9 mouse cellular contexts compared by ENCODE assay signal in genomic region chr5:140962945-140963344, GRCm38 (mm10). TPM values are rescaled to one million over a fixed set of nuclear protein-coding genes. Genes with fewer than 3 reads are reported as not detected.
DNase-seq lines count a peak whose midpoint lies in the region; ATAC-seq and TF ChIP-seq lines count a peak whose summit lies in the region.
"Had no signal": no experiment of that assay in that cellular context is flagged by ENCODE, and none has a peak within 500 bp of the region (broad histone marks: within the 10 kb centered on the region; RNA-seq: fewer than 3 reads in every experiment).

No protein-coding gene starts in this region.

- no peak for TF ChIP-seq POLR2A in cerebellum, adult 2 months (IDR thresholded peaks at IDR 0.05; ENCODE audit: borderline replicate concordance, insufficient read depth, low read length)
- TF ChIP-seq POLR2A in bone marrow, adult 2 months (IDR thresholded peaks at IDR 0.05; ENCODE audit: borderline replicate concordance, control insufficient read depth, low read depth, low read length) = no peak

- peak; percentile 42; the same call in 1 of the 2 replicates for TF ChIP-seq CTCF in cerebellum, adult 2 months (IDR thresholded peaks at IDR 0.05; ENCODE audit: borderline replicate concordance, insufficient read depth, low read depth, low read length)
- peak; percentile 59 for TF ChIP-seq CTCF in bone marrow, adult 2 months (IDR thresholded peaks at IDR 0.05; ENCODE audit: control insufficient read depth, insufficient read depth, low read length)
- peak; percentile 62 for TF ChIP-seq CTCF in stomach, postnatal 0 days (IDR thresholded peaks at IDR 0.05; ENCODE audit: low read depth)

- H3K9me3 ChIP-seq in stomach, postnatal 0 days (ENCODE audit: control insufficient read depth, low read length) = no peaks in the 10 kb centered on the region

- 25% methylated on average over 9 of the region's 9 CpGs for whole genome bisulfite sequencing in cerebellum, adult 2 months
- 32% methylated on average over 9 of the region's 9 CpGs for WGBS in bone marrow, adult 2 months
- WGBS in stomach, postnatal 0 days = 35% methylated on average over 9 of the region's 9 CpGs

- H3K4me1 ChIP-seq in cerebellum, adult 2 months (ENCODE audit: control insufficient read depth, insufficient read depth, low read length) = peaks cover 3% of the 10 kb centered on the region; the same call in 1 of the 2 replicates
- no peaks in the 10 kb centered on the region for H3K4me1 ChIP-seq in bone marrow, adult 2 months (ENCODE audit: control insufficient read depth, insufficient read depth, low read length)
- H3K4me1 ChIP-seq in stomach, postnatal 0 days (replicated peaks; ENCODE audit: control insufficient read depth, insufficient read depth) = no peaks in the 10 kb centered on the region

- no peak overlapping the region for H3K9ac ChIP-seq in stomach, postnatal 0 days (ENCODE audit: low read length)

- no peak for TF ChIP-seq EP300 in stomach, postnatal 0 days (optimal IDR thresholded peaks at IDR 0.05)

- 0 out of 2 replicates have a peak, but pooled peaks have one; percentile 31 for ATAC-seq in megakaryocyte-erythroid progenitor cell, adult 5-6 weeks (replicated peaks; ENCODE audit: low FRiP score, low TSS enrichment, poor library complexity, severe bottlenecking)
- ATAC-seq in stomach, postnatal 0 days (ENCODE audit: low FRiP score, low TSS enrichment) = no peak

- H3K4me3 ChIP-seq in cerebellum, adult 2 months (replicated peaks; ENCODE audit: insufficient read depth, low read depth, low read length) = no peak overlapping the region
- no peak overlapping the region for H3K4me3 ChIP-seq in bone marrow, adult 2 months (replicated peaks; ENCODE audit: control insufficient read depth, low read depth, low read length)
- no peak overlapping the region for H3K4me3 ChIP-seq in stomach, postnatal 0 days (ENCODE audit: low read depth, low read length)

- no peak overlapping the region for H3K4me2 ChIP-seq in stomach, postnatal 0 days (replicated peaks; ENCODE audit: low read depth)

- peaks cover 1% of the 10 kb centered on the region; the same call in 1 of the 2 replicates for H3K27me3 ChIP-seq in cerebellum, adult 2 months (ENCODE audit: control insufficient read depth, insufficient read depth, low read length)
- no peaks in the 10 kb centered on the region for H3K27me3 ChIP-seq in stomach, postnatal 0 days (ENCODE audit: control insufficient read depth, insufficient read depth, low read length)

- no peak overlapping the region for H3K27ac ChIP-seq in cerebellum, adult 2 months (ENCODE audit: insufficient read depth, low read length)
- H3K27ac ChIP-seq in bone marrow, adult 2 months (ENCODE audit: control insufficient read depth, insufficient read depth, low read depth, low read length, poor library complexity) = no peak overlapping the region
- H3K27ac ChIP-seq in stomach, postnatal 0 days (replicated peaks) = no peak overlapping the region

- peak; percentile 17 to 34 for DNase-seq in cerebellum, adult 2 months
- no peak for DNase-seq in cerebellum, adult 11-12 months
- DNase-seq in 416B (ENCODE audit: low read depth) = peak; percentile 28
- peak; percentile 52 for DNase-seq in gastrocnemius, postnatal 10 days
- DNase-seq in layer of hippocampus, postnatal 25 days (ENCODE audit: extremely low spot score in 1 of 2, low spot score in 1 of 2) = peak; percentile 52 to 76
- DNase-seq in stomach, postnatal 0 days (ENCODE audit: low spot score) = no peak

- no peaks in the 10 kb centered on the region for H3K36me3 ChIP-seq in stomach, postnatal 0 days (ENCODE audit: control insufficient read depth, insufficient read depth, low read length)

RNA-seq across cellular contexts. Expression of gene Card11, which starts 37.4 kb away (rescaled TPM):
- polyA plus RNA-seq in cerebellum, adult 2 months (2012; rRNA removed) = 0.25 and 0.44 TPM in 2 replicates
- polyA plus RNA-seq in bone marrow, adult 2 months (2011; ENCODE audit: insufficient read depth, insufficient read length, low replicate concordance, missing spikeins) = 10.3 and 18.2 TPM in 2 replicates
- total RNA-seq in gastrocnemius, postnatal 10 days (2021) = under 1 TPM; 0.25 to 0.26 TPM
- total RNA-seq in layer of hippocampus, postnatal 25 days (2021) = under 1 TPM; 0.15 to 0.21 TPM
- 0.79 and 2.1 TPM in 2 replicates for total RNA-seq in megakaryocyte-erythroid progenitor cell, adult 5-6 weeks (2014; fragmentation: Nextera tagmentation)
- 0.46 and 1.5 TPM in 2 replicates for total RNA-seq in megakaryocyte-erythroid progenitor cell, adult 5-6 weeks (2017)
- 0.13 and 0.18 TPM in 2 replicates for polyA plus RNA-seq in stomach, postnatal 0 days (2015; fragmentation: Nextera tagmentation; extraction: Ambion mirVana)
- total RNA-seq: MEL had no signal

Comparison
In these comparisons a context has a peak if more than half of its experiments do, and no peak if none do; other contexts are left out.
1. DNase-seq: peak in cerebellum, adult 2 months (2 of 2), 416B (single experiment), gastrocnemius, postnatal 10 days (single experiment) and layer of hippocampus, postnatal 25 days (2 of 2); none in cerebellum, adult 11-12 months (single experiment) and stomach, postnatal 0 days (single experiment).
2. Peak in every context shown above with its lines, with median percentiles within 50 percentile points of each other: CTCF ChIP-seq.